Mouse (Mus musculus) kidney, adult 2 months (tissue): ENCODE data around the gene Rmi2. TPM values are rescaled to one million over a fixed set of nuclear protein-coding genes. Genes with fewer than 3 reads are reported as not detected.
A peak's percentile ranks its signal among the peaks of the same experiment; 100 is the strongest.

Experiments
- DNase-seq: peaks from one replicate; pipeline ENCODE4 v3.0.0; 2021
- H3K27ac ChIP-seq: fragments of 200-500 bp; 2 replicates; pipeline ENCODE4 v1.5.1; 2012; ENCODE audit warnings: low read depth, low read length, control low read depth, inconsistent platforms; ENCODE audit not compliant: insufficient read depth
- H3K27me3 ChIP-seq: fragments of 200-500 bp; replicated peaks from 2 replicates; pipeline ENCODE4 v1.6.1; 2012; ENCODE audit warnings: mild to moderate bottlenecking, moderate library complexity, low read length, inconsistent platforms; ENCODE audit not compliant: control insufficient read depth, insufficient read depth
- H3K36me3 ChIP-seq: fragments of 200-500 bp; 2 replicates; pipeline ENCODE4 v1.6.1; 2012; ENCODE audit warnings: mild to moderate bottlenecking, moderate library complexity, low read length, inconsistent platforms; ENCODE audit not compliant: control insufficient read depth, insufficient read depth
- H3K4me1 ChIP-seq: fragments of 200-500 bp; 2 replicates; pipeline ENCODE4 v1.6.1; 2011; ENCODE audit warnings: low read length; ENCODE audit not compliant: control insufficient read depth, insufficient read depth
- H3K4me3 ChIP-seq: fragments of 200-500 bp; 2 replicates; pipeline ENCODE4 v1.5.1; 2011; ENCODE audit warnings: mild to moderate bottlenecking, low read depth, low read length, control low read depth; ENCODE audit not compliant: insufficient read depth
- CTCF ChIP-seq: fragments of 200-500 bp; conservative IDR thresholded peaks from 2 replicates; pipeline ENCODE4 v1.5.1; 2011; ENCODE audit warnings: low read depth, mild to moderate bottlenecking, control low read depth, low read length, moderate library complexity, mixed read lengths; ENCODE audit not compliant: insufficient read depth, insufficient read length
- POLR2A ChIP-seq: fragments of 200-500 bp; IDR thresholded peaks from one replicate; pipeline ENCODE4 v1.6.1; 2011; ENCODE audit warnings: low read depth, low read length, control low read depth
- WGBS: fragments of 180-500 bp; shearing (Covaris S2); methylation state at CpG from one replicate; pipeline ENCODE4 v1.1.7; 2018; 5-methylcytosine and 5-hydroxymethylcytosine counted together
- polyA plus RNA-seq: library from polyadenylated mRNA; depleted of rRNA; stranded (reverse); fragments of >200 nt; gene quantifications from 2 replicates; pipeline ENCODE4 v1.2.3, GENCODE M21; 2012; rRNA removed

Gene Rmi2
- 0.10 and 0.27 TPM in 2 replicates for polyA plus RNA-seq

GRCm38 (mm10) chr16:10834911-10835587 is at the start of gene Rmi2:
Gene Rmi2 (plus strand): TSS chr16:10835059.
- Histone ChIP-seq H3K4me3 (peak within 1 kb of the TSS; percentile 76), H3K27ac (no peak within 1 kb of the TSS), H3K4me1 (peaks cover 4% of the 10 kb centered on the region), H3K27me3 (no peaks in the 10 kb centered on the region), H3K36me3 (no peaks in the 10 kb centered on the region)
- DNase-seq = peak; percentile 90
- WGBS = 1% methylated on average over 66 of the region's 69 CpGs
- no peak for TF ChIP-seq POLR2A
- no peak for TF ChIP-seq CTCF

GRCm38 (mm10) chr16:10785371-10786231 is 49.3 kb upstream of the Rmi2 start, which contains the start of gene Socs1:
Gene Socs1 (minus strand): TSS chr16:10785536.
- Histone ChIP-seq H3K4me3 (peak within 1 kb of the TSS; percentile 60), H3K4me1 (no peaks in the 10 kb centered on the region), H3K27ac (peak within 1 kb of the TSS; percentile 73), H3K27me3 (no peaks in the 10 kb centered on the region), H3K36me3 (no peaks in the 10 kb centered on the region)
- peak; percentile 93 for DNase-seq
- WGBS = under 1% methylated on average over 59 of the region's 59 CpGs
- TF ChIP-seq CTCF (no peak), POLR2A (peak; percentile 76)

GRCm38 (mm10) chr16:10786288-10786687 is 48.6 kb upstream of the Rmi2 start:
- Histone ChIP-seq H3K4me1 (no peaks in the 10 kb centered on the region), H3K27me3 (no peaks in the 10 kb centered on the region), H3K36me3 (no peaks in the 10 kb centered on the region), H3K4me3 (peak overlapping the region; percentile 60), H3K27ac (peak overlapping the region; percentile 73)
- WGBS = 1% methylated on average over 9 of the region's 9 CpGs
- DNase-seq = peak; percentile 90
- TF ChIP-seq POLR2A (no peak), CTCF (peak; percentile 94)

- no peak overlapping the region for H3K4me3 ChIP-seq
- no peaks in the 10 kb centered on the region for H3K4me1 ChIP-seq
- H3K27ac ChIP-seq = 0 out of 2 replicates have a peak overlapping the region, but pooled peaks have one; percentile 2
- H3K27me3 ChIP-seq = no peaks in the 10 kb centered on the region
- DNase-seq = peak; percentile 22
- no peak for TF ChIP-seq POLR2A
- no peak for TF ChIP-seq CTCF
- no peaks in the 10 kb centered on the region for H3K36me3 ChIP-seq
- 72% methylated on average over 4 of the region's 4 CpGs for WGBS
Measured at GRCm38 (mm10) chr16:10786782-10787547, 47.9 kb upstream of the Rmi2 start.

GRCm38 (mm10) chr16:10787548-10788058 is 47.3 kb upstream of the Rmi2 start:
- no peak overlapping the region for H3K4me3 ChIP-seq
- no peak for DNase-seq
- no peaks in the 10 kb centered on the region for H3K36me3 ChIP-seq
- WGBS = 68% methylated on average over 7 of the region's 7 CpGs
- H3K4me1 ChIP-seq = no peaks in the 10 kb centered on the region
- TF ChIP-seq POLR2A (no peak), CTCF (no peak)
- H3K27ac ChIP-seq = no peak overlapping the region
- no peaks in the 10 kb centered on the region for H3K27me3 ChIP-seq

GRCm38 (mm10) chr16:10788271-10788670 is 46.6 kb upstream of the Rmi2 start, which contains the start of gene Tnp2:
Gene Tnp2 (minus strand): TSS chr16:10788660.
- H3K4me3 ChIP-seq = no peak within 1 kb of the TSS
- no peak for DNase-seq
- no peak for TF ChIP-seq CTCF
- TF ChIP-seq POLR2A = no peak
- WGBS = 64% methylated on average over 16 of the region's 16 CpGs
- H3K4me1 ChIP-seq = no peaks in the 10 kb centered on the region
- no peaks in the 10 kb centered on the region for H3K27me3 ChIP-seq
- no peaks in the 10 kb centered on the region for H3K36me3 ChIP-seq
- H3K27ac ChIP-seq = no peak within 1 kb of the TSS
